Mouse (Mus musculus) embryonic facial prominence, embryonic 13.5 days (tissue): Measurements from ENCODE around the gene Macf1. TPM values are rescaled to one million over a fixed set of nuclear protein-coding genes. Genes with fewer than 3 reads are reported as not detected.

Experiments used
- ATAC-seq: fragments of 200-750 bp; cut with Nextera tagmentation; 2 replicates; pipeline ENCODE4 v1.8.0; 2017; ENCODE audit warnings: low read depth; ENCODE audit not compliant: insufficient number of reproducible peaks, insufficient read depth, low FRiP score, low TSS enrichment
- H3K27ac ChIP-seq: fragments of 300-500 bp; sonication (generic); 2 replicates; pipeline ENCODE4 v1.5.1; 2015; ENCODE audit warnings: moderate library complexity, mild to moderate bottlenecking, inconsistent platforms
- H3K27me3 ChIP-seq: fragments of 300-500 bp; sonication (generic); 2 replicates; pipeline ENCODE4 v1.6.1; 2015; ENCODE audit warnings: mild to moderate bottlenecking, inconsistent platforms
- H3K36me3 ChIP-seq: fragments of 300-500 bp; sonication (generic); 2 replicates; pipeline ENCODE4 v1.6.1; 2015; ENCODE audit warnings: mild to moderate bottlenecking, inconsistent platforms
- H3K4me1 ChIP-seq: fragments of 300-500 bp; sonication (generic); 2 replicates; pipeline ENCODE4 v1.6.1; 2015; ENCODE audit warnings: inconsistent platforms
- H3K4me2 ChIP-seq: fragments of 300-500 bp; sonication (generic); 2 replicates; pipeline ENCODE4 v1.6.1; 2015; ENCODE audit warnings: moderate library complexity, mild to moderate bottlenecking, inconsistent platforms
- H3K4me3 ChIP-seq: fragments of 300-500 bp; sonication (generic); 2 replicates; pipeline ENCODE4 v1.5.1; 2015; ENCODE audit warnings: mild to moderate bottlenecking, inconsistent platforms
- H3K9ac ChIP-seq: fragments of 300-500 bp; sonication (generic); 2 replicates; pipeline ENCODE4 v1.6.1; 2015; ENCODE audit warnings: mild to moderate bottlenecking, inconsistent platforms
- H3K9me3 ChIP-seq: fragments of 300-500 bp; sonication (generic); 2 replicates; pipeline ENCODE4 v1.6.1; 2016; ENCODE audit warnings: inconsistent platforms
- WGBS: fragments of 180-500 bp; shearing (Covaris S2); methylation state at CpG from one replicate; pipeline ENCODE4 v1.1.7; 2015; ENCODE audit warnings: mixed read lengths; 5-methylcytosine and 5-hydroxymethylcytosine counted together
- polyA plus RNA-seq: library from polyadenylated mRNA; unstranded; fragments of >200 nt; fragmentation: Nextera tagmentation; extraction: Ambion mirVana; gene quantifications from 2 replicates; pipeline ENCODE4 v1.2.1, GENCODE M21; 2015

Gene Macf1
- polyA plus RNA-seq, 1 experiment from 2014 or later: 46.3 TPM

DNA sequence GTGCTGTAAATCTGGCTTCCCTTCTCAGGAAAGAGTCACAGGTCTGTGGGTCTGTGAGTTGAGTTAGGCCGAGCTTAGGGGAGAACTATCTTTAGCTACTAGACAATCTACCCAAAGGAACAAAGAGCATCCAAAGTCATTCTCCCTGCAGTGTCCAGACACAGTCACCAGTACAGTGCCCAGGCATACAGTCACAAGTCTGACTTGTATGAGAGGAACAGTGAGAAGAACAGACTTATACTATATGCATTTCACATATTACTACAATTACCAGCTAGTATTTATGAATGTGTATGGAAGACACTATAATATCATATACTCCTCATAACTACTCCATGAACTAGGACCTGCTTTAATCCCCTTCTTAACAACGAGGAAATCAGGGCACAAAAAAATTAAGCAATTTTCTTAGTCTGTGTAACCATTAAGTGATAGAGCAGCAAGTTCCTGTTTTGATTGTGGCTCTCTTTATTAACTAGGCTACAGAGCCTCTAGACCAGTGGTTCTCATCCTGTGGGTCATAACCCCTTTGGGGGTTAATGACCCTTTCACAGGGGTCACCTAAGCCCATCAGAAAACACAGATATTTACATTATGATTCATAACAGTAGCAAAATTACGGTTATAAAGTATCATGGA is 121.9 kb downstream of the Macf1 start:
- Histone ChIP-seq H3K4me2 (no peak overlapping the region), H3K9ac (no peak overlapping the region), H3K9me3 (no peaks in the 10 kb centered on the region), H3K27ac (no peak overlapping the region), H3K4me3 (no peak overlapping the region), H3K36me3 (no peaks in the 10 kb centered on the region), H3K4me1 (peaks cover 22% of the 10 kb centered on the region), H3K27me3 (no peaks in the 10 kb centered on the region)
- no peak for ATAC-seq
- 63% methylated on average over 3 of the region's 3 CpGs for WGBS

GRCm38 (mm10) chr4:123560896-123561295 is 123.3 kb downstream of the Macf1 start:
- Histone ChIP-seq H3K27me3 (no peaks in the 10 kb centered on the region), H3K27ac (no peak overlapping the region), H3K4me3 (no peak overlapping the region), H3K4me1 (peaks cover 22% of the 10 kb centered on the region), H3K4me2 (no peak overlapping the region), H3K36me3 (no peaks in the 10 kb centered on the region), H3K9ac (no peak overlapping the region), H3K9me3 (no peaks in the 10 kb centered on the region)
- 85% methylated on average over 4 of the region's 4 CpGs for WGBS
- no peak for ATAC-seq

GRCm38 (mm10) chr4:123558496-123558895 is 125.7 kb downstream of the Macf1 start:
- H3K27me3 ChIP-seq: no peaks in the 10 kb centered on the region
- WGBS: 91% methylated on average over 2 of the region's 2 CpGs
- no peak for ATAC-seq
- no peaks in the 10 kb centered on the region for H3K36me3 ChIP-seq
- H3K27ac ChIP-seq: no peak overlapping the region
- no peak overlapping the region for H3K4me2 ChIP-seq
- H3K9me3 ChIP-seq: no peaks in the 10 kb centered on the region
- H3K4me1 ChIP-seq: peaks cover 7% of the 10 kb centered on the region
- H3K9ac ChIP-seq: no peak overlapping the region
- H3K4me3 ChIP-seq: no peak overlapping the region

GRCm38 (mm10) chr4:123555251-123555650 is 128.9 kb downstream of the Macf1 start:
- Histone ChIP-seq H3K27me3 (no peaks in the 10 kb centered on the region), H3K9ac (no peak overlapping the region), H3K27ac (no peak overlapping the region), H3K9me3 (no peaks in the 10 kb centered on the region), H3K4me3 (no peak overlapping the region), H3K4me1 (peaks cover 14% of the 10 kb centered on the region), H3K36me3 (no peaks in the 10 kb centered on the region), H3K4me2 (no peak overlapping the region)
- no peak for ATAC-seq

DNA sequence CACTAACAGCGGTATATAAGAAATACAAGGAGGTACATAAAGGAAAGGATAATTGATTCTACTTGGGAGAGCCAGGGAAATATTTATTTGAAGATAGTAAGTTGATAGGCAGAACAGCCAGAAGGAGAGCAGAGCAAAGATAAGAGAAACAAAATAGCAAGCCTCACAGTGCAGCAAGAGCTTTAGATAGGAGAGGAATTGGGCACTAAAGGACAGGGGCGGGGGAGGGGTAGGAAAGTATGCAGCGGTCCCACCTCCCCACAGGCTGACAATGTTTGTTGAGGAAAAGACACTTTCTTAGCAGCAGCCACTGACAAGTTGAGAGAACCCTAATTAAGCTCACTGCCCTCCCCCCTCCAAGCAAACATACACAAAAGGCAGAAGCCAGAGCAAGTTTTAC is 131.5 kb downstream of the Macf1 start:
- Histone ChIP-seq H3K9me3 (no peaks in the 10 kb centered on the region), H3K27ac (no peak overlapping the region), H3K27me3 (no peaks in the 10 kb centered on the region), H3K4me3 (no peak overlapping the region), H3K4me2 (no peak overlapping the region), H3K4me1 (peaks cover 14% of the 10 kb centered on the region), H3K9ac (no peak overlapping the region), H3K36me3 (no peaks in the 10 kb centered on the region)
- WGBS: 44% methylated on average over 3 of the region's 3 CpGs
- no peak for ATAC-seq

- H3K27me3 ChIP-seq: no peaks in the 10 kb centered on the region
These were observed 135.8 kb downstream of the Macf1 start for GRCm38 (mm10) chr4:123548317-123548716.

GRCm38 (mm10) chr4:123543691-123544090 is 140.5 kb downstream of the Macf1 start:
- H3K36me3 ChIP-seq: no peaks in the 10 kb centered on the region
- no peak for ATAC-seq
- H3K27ac ChIP-seq: no peak overlapping the region
- no peaks in the 10 kb centered on the region for H3K4me1 ChIP-seq
- H3K9me3 ChIP-seq: no peaks in the 10 kb centered on the region
- no peaks in the 10 kb centered on the region for H3K27me3 ChIP-seq
- no peak overlapping the region for H3K4me3 ChIP-seq
- H3K4me2 ChIP-seq: no peak overlapping the region
- H3K9ac ChIP-seq: no peak overlapping the region

More at GRCm38 (mm10) chr4:123548317-123548716, 135.8 kb downstream of the Macf1 start:
- Histone ChIP-seq H3K27ac (no peak overlapping the region), H3K4me3 (no peak overlapping the region), H3K36me3 (no peaks in the 10 kb centered on the region), H3K9me3 (no peaks in the 10 kb centered on the region), H3K4me2 (no peak overlapping the region), H3K9ac (no peak overlapping the region), H3K4me1 (peaks cover 5% of the 10 kb centered on the region; the same call in 1 of the 2 replicates)
- ATAC-seq: no peak
- 88% methylated on average over 3 of the region's 3 CpGs for WGBS

DNA sequence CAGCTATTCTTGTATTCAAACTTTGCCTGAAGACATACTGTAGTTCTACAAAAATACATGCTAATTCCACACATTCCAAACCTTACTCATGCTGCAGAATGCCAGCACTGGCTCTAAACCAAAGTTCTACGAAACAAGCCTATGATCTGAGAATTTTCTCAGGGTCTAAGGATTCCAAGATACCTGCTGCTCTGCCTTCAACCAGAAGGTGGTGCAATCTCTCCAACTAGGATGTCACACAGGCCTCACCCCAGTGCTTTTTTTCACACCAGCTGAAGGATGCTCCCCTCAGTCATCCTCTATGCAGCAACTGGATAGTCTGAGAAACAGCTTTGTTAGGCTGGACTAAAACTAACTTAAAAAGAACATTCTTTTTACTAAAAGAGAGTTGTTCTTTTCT is 148.9 kb downstream of the Macf1 start:
- no peak overlapping the region; the same call in 1 of the 2 replicates for H3K27ac ChIP-seq
- peak; percentile 67; the same call in 1 of the 2 replicates for ATAC-seq

DNA sequence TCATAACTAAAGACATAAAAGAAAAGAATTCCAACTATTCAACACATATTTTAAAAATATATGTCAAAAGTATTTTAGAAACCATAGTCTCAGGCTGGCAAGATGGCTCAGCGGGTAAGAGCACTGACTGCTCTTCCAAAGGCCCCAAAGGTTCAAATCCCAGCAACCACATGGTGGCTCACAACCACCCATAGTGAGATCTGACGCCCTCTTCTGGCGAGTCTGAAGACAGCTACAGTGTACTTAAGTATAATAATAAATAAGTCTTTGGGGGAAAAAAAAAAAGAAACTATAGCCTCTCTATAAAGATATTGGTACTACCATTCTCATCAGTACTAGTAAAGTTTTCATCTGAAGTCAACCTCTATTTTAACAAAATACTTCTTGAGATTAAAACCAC is 152.2 kb downstream of the Macf1 start:
- Histone ChIP-seq H3K27me3 (no peaks in the 10 kb centered on the region), H3K4me3 (no peak overlapping the region), H3K4me2 (no peak overlapping the region), H3K4me1 (peaks cover 37% of the 10 kb centered on the region), H3K27ac (no peak overlapping the region), H3K36me3 (no peaks in the 10 kb centered on the region), H3K9ac (no peak overlapping the region), H3K9me3 (no peaks in the 10 kb centered on the region)
- 34% methylated on average over 3 of the region's 3 CpGs for WGBS
- ATAC-seq: no peak

More for the DNA sequence above, 148.9 kb downstream of the Macf1 start:
- no peaks in the 10 kb centered on the region for H3K9me3 ChIP-seq
- WGBS: 19% methylated on average over 1 of the region's 1 CpGs
- H3K36me3 ChIP-seq: peaks cover 6% of the 10 kb centered on the region
- H3K4me1 ChIP-seq: peaks cover 14% of the 10 kb centered on the region
- H3K27me3 ChIP-seq: no peaks in the 10 kb centered on the region
- H3K4me3 ChIP-seq: no peak overlapping the region
- no peak overlapping the region for H3K9ac ChIP-seq
- H3K4me2 ChIP-seq: no peak overlapping the region

DNA sequence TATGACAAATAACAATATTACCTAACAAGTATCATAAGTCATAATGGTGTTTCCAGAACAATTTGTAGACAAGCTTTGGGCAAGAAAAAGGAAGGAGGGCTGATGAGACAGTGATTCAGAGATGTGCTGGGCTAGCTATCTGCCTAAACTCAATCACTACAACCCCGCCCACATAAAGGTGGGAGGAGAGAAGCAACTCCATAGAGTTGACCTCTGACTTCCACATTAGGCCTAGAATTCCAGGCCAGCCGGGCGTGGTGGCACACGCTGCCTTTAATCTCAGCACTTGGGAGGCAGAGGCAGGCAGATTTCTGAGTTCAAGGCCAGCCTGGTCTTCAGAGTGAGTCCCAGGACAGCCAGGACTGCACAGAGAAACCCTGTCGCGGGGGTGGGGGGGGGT is 153.2 kb downstream of the Macf1 start:
- no peak for ATAC-seq
- H3K36me3 ChIP-seq: no peaks in the 10 kb centered on the region
- H3K4me3 ChIP-seq: no peak overlapping the region
- no peak overlapping the region for H3K9ac ChIP-seq
- H3K27ac ChIP-seq: no peak overlapping the region
- peaks cover 48% of the 10 kb centered on the region for H3K4me1 ChIP-seq
- no peaks in the 10 kb centered on the region for H3K27me3 ChIP-seq
- no peaks in the 10 kb centered on the region for H3K9me3 ChIP-seq
- WGBS: 87% methylated on average over 5 of the region's 6 CpGs
- no peak overlapping the region for H3K4me2 ChIP-seq

DNA sequence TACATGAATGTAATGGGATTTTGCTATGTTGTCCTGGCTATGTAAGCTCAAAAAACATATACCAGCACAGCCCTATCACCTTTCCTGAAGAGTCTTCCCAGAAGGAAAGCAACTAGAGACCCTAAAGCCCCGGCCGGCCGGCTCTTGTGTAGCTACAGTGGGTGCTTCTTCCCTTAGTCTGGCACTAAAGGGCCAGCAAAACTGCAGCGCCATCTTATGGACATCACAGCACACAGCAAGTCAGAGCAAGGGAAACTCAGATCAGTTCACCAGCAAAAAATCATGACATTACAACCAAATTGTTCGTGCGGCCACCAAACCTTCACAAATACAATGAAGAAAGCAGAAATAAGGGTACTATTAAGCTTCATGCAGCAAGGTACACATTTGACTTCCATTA is 154.9 kb downstream of the Macf1 start:
- H3K27ac ChIP-seq: no peak overlapping the region
- 42% methylated on average over 6 of the region's 6 CpGs for WGBS

DNA sequence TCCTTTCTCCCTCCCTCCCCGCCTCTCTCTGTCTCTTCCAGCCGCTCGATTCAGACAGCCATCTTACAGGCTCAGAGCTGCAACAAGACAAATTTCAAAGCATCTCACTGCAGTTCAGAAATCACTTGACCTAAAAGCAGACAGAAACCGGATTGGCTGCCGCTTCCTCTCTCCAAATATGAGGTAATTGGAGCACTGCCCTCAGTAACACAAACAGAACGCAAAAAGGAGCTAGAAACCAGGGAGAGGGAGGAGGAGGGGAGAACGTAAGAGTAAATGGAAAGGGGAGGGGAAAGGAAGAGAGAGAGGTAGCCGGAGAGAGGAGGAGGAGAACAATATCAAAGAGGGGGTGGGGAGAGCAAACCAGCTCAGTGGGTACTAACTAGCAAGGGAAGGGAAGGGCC is 156.6 kb downstream of the Macf1 start:
- Histone ChIP-seq H3K4me1 (peaks cover 56% of the 10 kb centered on the region), H3K27ac (peak overlapping the region; percentile 77), H3K4me2 (peak overlapping the region; percentile 62), H3K4me3 (peak overlapping the region; percentile 40), H3K9ac (peak overlapping the region; percentile 63), H3K9me3 (no peaks in the 10 kb centered on the region), H3K36me3 (no peaks in the 10 kb centered on the region), H3K27me3 (no peaks in the 10 kb centered on the region)
- WGBS: 1% methylated on average over 8 of the region's 8 CpGs
- no peak for ATAC-seq

More for the DNA sequence above, 154.9 kb downstream of the Macf1 start:
- Histone ChIP-seq H3K4me1 (peaks cover 41% of the 10 kb centered on the region), H3K4me3 (no peak overlapping the region), H3K9me3 (no peaks in the 10 kb centered on the region), H3K9ac (no peak overlapping the region), H3K36me3 (no peaks in the 10 kb centered on the region), H3K27me3 (no peaks in the 10 kb centered on the region), H3K4me2 (no peak overlapping the region)
- no peak for ATAC-seq
